In genomic region chr10:58813801-58814191, GRCm38 (mm10) we compare ENCODE assay signal across 8 mouse cellular contexts. TPM values are rescaled to one million over a fixed set of nuclear protein-coding genes. Genes with fewer than 3 reads are reported as not detected.
DNase-seq lines count a peak whose midpoint lies in the region; ATAC-seq and TF ChIP-seq lines count a peak whose summit lies in the region.

No protein-coding gene starts in this region.

- no peak for TF ChIP-seq POLR2A in myocyte (IDR thresholded peaks at IDR 0.05; ENCODE audit: insufficient read length, low read depth)

- H3K4me3 ChIP-seq in left cerebral cortex, adult 2 months: peak overlapping the region; percentile 78
- H3K4me3 ChIP-seq in heart, embryonic 14.5 days (ENCODE audit: control insufficient read depth in 1 of 2, insufficient read depth in 1 of 2, low read depth in 1 of 2, low read length in 2 of 2): peak overlapping the region; percentile 56 to 65
- H3K4me3 ChIP-seq in limb, embryonic 10.5 days: peak overlapping the region; percentile 70
- no peak overlapping the region for H3K4me3 ChIP-seq in myocyte

- H3K79me2 ChIP-seq in myocyte (ENCODE audit: control insufficient read depth, insufficient read depth): no peaks in the 10 kb centered on the region

- intact Hi-C loops in left cerebral cortex, adult 2 months (cut with DNase I): loop anchor here (2.0 to 5.0 kb wide), 6 partner anchors 59 to 479 kb away; no protein-coding TSS in a partner anchor

- TF ChIP-seq CTCF in left cerebral cortex, adult 2 months (IDR thresholded peaks at IDR 0.05): no peak

- H3K36me3 ChIP-seq in heart, embryonic 14.5 days (ENCODE audit: control insufficient read depth, insufficient read depth, low read length): no peaks in the 10 kb centered on the region
- H3K36me3 ChIP-seq in limb, embryonic 10.5 days: no peaks in the 10 kb centered on the region
- no peaks in the 10 kb centered on the region for H3K36me3 ChIP-seq in myocyte (ENCODE audit: control insufficient read depth, insufficient read depth)

- H3K27ac ChIP-seq in left cerebral cortex, adult 2 months: peak overlapping the region; percentile 82
- no peak overlapping the region for H3K27ac ChIP-seq in heart, embryonic 14.5 days (replicated peaks in 1 of 2; ENCODE audit: control insufficient read depth in 1 of 2, insufficient read depth in 1 of 2, low read depth in 2 of 2, low read length in 2 of 2)
- no peak overlapping the region for H3K27ac ChIP-seq in limb, embryonic 10.5 days

- H3K4me1 ChIP-seq in heart, embryonic 14.5 days (ENCODE audit: control insufficient read depth in 2 of 2, insufficient read depth in 2 of 2, low read length in 2 of 2): peaks cover 3 to 6% of the 10 kb centered on the region in 2 experiments; a peak in 1 of 4 replicates
- peaks cover 17% of the 10 kb centered on the region for H3K4me1 ChIP-seq in limb, embryonic 10.5 days

- WGBS in heart, embryonic 14.5 days: 2% methylated on average over 35 of the region's 35 CpGs
- WGBS in limb, embryonic 10.5 days: 2% methylated on average over 35 of the region's 35 CpGs

- no peak for ATAC-seq in heart, embryonic 14.5 days (ENCODE audit: insufficient number of reproducible peaks, insufficient read depth, low FRiP score, low read depth)
- ATAC-seq in megakaryocyte-erythroid progenitor cell, adult 5-6 weeks (replicated peaks; ENCODE audit: low FRiP score, low TSS enrichment, poor library complexity, severe bottlenecking): no peak

- H3K27me3 ChIP-seq in heart, embryonic 14.5 days (ENCODE audit: control insufficient read depth, insufficient read depth, low read length): peaks cover 71% of the 10 kb centered on the region
- H3K27me3 ChIP-seq in limb, embryonic 10.5 days (ENCODE audit: low read depth, poor library complexity, severe bottlenecking): peaks cover 58% of the 10 kb centered on the region
- peaks cover 22% of the 10 kb centered on the region for H3K27me3 ChIP-seq in myocyte (ENCODE audit: control insufficient read depth, insufficient read depth, insufficient read length)

- peak; percentile 48 to 51 for DNase-seq in left cerebral cortex, adult 2 months (ENCODE audit: extremely low spot score in 1 of 2, low spot score in 2 of 2)
- no peak for DNase-seq in left cerebral cortex, adult 9 months (ENCODE audit: low spot score in 2 of 2)
- DNase-seq in embryo, embryonic 9.5 days (ENCODE audit: extremely low spot score): peak; percentile 20
- peak; percentile 57 for DNase-seq in limb, embryonic 10.5 days (ENCODE audit: low spot score)
- no peak for DNase-seq in gastrocnemius, adult 18-20 months (ENCODE audit: low spot score)

- H3K4me2 ChIP-seq in heart, embryonic 14.5 days (ENCODE audit: low read length): peak overlapping the region; percentile 99
- H3K4me2 ChIP-seq in myocyte (ENCODE audit: low read depth): peak overlapping the region; percentile 79

- H3K9me3 ChIP-seq in heart, embryonic 14.5 days (ENCODE audit: control insufficient read depth, low read length): no peaks in the 10 kb centered on the region
- no peaks in the 10 kb centered on the region for H3K9me3 ChIP-seq in limb, embryonic 10.5 days (replicated peaks)

- H3ac ChIP-seq in myocyte (ENCODE audit: control insufficient read depth, insufficient read length): no peak overlapping the region

- H3K9ac ChIP-seq in heart, embryonic 14.5 days (ENCODE audit: low read length): peak overlapping the region; percentile 62; the same call in 1 of the 2 replicates

TF ChIP-seq in myocyte, 11 proteins besides CTCF, POLR2A, EP300 and RAD21:
- TF ChIP-seq POLR2AphosphoS2 (IDR thresholded peaks at IDR 0.05; ENCODE audit: insufficient read length, low read depth) (no peak), MYOD1 (IDR thresholded peaks at IDR 0.05; ENCODE audit: control insufficient read depth in 1 of 3, insufficient read length in 2 of 3, low read depth in 2 of 3) (no peak), MYOG (IDR thresholded peaks at IDR 0.05; ENCODE audit: control insufficient read depth in 1 of 3, insufficient read depth in 1 of 3, insufficient read length in 2 of 3, low read depth in 2 of 3) (peak in 1 of 3 experiments; percentile 10)

RNA-seq across cellular contexts. Expression of gene Sh3rf3, which starts 0.6 kb away (rescaled TPM):
- 10 to 100 TPM; 48.3 to 55.2 TPM for total RNA-seq in left cerebral cortex, adult 2 months (2021)
- 0.23 and 0.65 TPM in 2 replicates for polyA plus RNA-seq in heart, embryonic 14.5 days (2014; fragmentation: Nextera tagmentation; extraction: Ambion mirVana)
- polyA plus RNA-seq in limb, embryonic 10.5 days (2016; fragmentation: Nextera tagmentation; extraction: Ambion mirVana): 0.14 and 0.24 TPM in 2 replicates
- 0.10 TPM for polyA plus RNA-seq in myocyte (2012; fragmentation: generic; extraction: Trizol)
- total RNA-seq in megakaryocyte-erythroid progenitor cell, adult 5-6 weeks (2014; fragmentation: Nextera tagmentation): not detected in 2 replicates
- not detected in 2 replicates for total RNA-seq in megakaryocyte-erythroid progenitor cell, adult 5-6 weeks (2017)
- under 1 TPM; 0.41 to 0.64 TPM for total RNA-seq in gastrocnemius, adult 18-20 months (2021)

Comparison
In these comparisons a context has a peak if more than half of its experiments do, and no peak if none do; other contexts are left out.
1. DNase-seq: peak in left cerebral cortex, adult 2 months (2 of 2), embryo, embryonic 9.5 days (single experiment) and limb, embryonic 10.5 days (single experiment); none in left cerebral cortex, adult 9 months (0 of 2) and gastrocnemius, adult 18-20 months (single experiment).
2. RNA of gene Sh3rf3, which starts 0.6 kb away (total RNA-seq): 48.3 to 55.2 TPM in left cerebral cortex, adult 2 months; 0.41 to 0.64 TPM in gastrocnemius, adult 18-20 months and not detected in megakaryocyte-erythroid progenitor cell, adult 5-6 weeks; every median in the first group is over 10 times any median in the second.